11 mouse cellular contexts compared by ENCODE assay signal in the genomic region with DNA sequence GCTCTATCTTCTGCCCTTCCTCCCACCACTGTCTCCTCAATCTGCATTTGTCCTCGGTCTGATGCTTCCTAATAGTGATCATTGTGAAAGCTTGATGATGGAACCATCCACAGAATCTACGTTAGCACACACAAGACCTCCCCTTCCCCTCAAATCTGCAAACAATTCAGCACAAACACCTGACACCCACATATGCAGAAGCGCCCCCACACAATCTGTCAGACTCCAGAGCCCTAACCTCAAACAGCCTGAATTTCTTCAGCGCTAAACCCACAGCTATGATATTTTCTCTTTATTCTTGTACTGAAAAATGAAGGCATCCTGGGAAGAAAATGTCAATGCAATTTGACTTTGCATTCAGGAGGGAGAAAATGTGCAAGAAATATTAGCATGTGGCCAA.
DNase-seq lines count a peak whose midpoint lies in the region; ATAC-seq lines count a peak whose summit lies in the region.
"Had no signal": no experiment of that assay in that cellular context is flagged by ENCODE, and none has a peak within 500 bp of the region (broad histone marks: within the 10 kb centered on the region; RNA-seq: fewer than 3 reads in every experiment).

No protein-coding gene starts in this region.

- no peak for DNase-seq in frontal cortex, postnatal 10 days (ENCODE audit: low spot score in 2 of 2)
- DNase-seq in right cerebral cortex, adult 2 months (ENCODE audit: low spot score in 2 of 2), result peak; percentile 81 to 82
- DNase-seq in right cerebral cortex, postnatal 4 days, result no peak
- DNase-seq in left cerebral cortex, postnatal 14 days (ENCODE audit: low spot score in 2 of 2), result peak; percentile 54 to 58
- no peak for DNase-seq in kidney, postnatal 14 days
- no peak for DNase-seq in lung, adult 18-20 months
- DNase-seq: cerebellum, adult 9-10 months; kidney, postnatal 10 days; lung, adult 2 months had no signal

- peak; percentile 71 for ATAC-seq in frontal cortex, adult (ENCODE audit: low TSS enrichment)
- no peak for ATAC-seq in activated CD4-positive, CD25-positive, alpha-beta regulatory T cell, adult 4 months

- intact Hi-C loops in left cerebral cortex, postnatal 14 days (cut with DNase I), result no loop called here

Comparison
In these comparisons a context has a peak if more than half of its experiments do, and no peak if none do; other contexts are left out.
1. DNase-seq: peak in right cerebral cortex, adult 2 months (2 of 2) and left cerebral cortex, postnatal 14 days (2 of 2); none in frontal cortex, postnatal 10 days (0 of 2), right cerebral cortex, postnatal 4 days (single experiment), kidney, postnatal 14 days (single experiment) and lung, adult 18-20 months (0 of 2).